ENCODE assay signal across 8 mouse cellular contexts in the genomic region with DNA sequence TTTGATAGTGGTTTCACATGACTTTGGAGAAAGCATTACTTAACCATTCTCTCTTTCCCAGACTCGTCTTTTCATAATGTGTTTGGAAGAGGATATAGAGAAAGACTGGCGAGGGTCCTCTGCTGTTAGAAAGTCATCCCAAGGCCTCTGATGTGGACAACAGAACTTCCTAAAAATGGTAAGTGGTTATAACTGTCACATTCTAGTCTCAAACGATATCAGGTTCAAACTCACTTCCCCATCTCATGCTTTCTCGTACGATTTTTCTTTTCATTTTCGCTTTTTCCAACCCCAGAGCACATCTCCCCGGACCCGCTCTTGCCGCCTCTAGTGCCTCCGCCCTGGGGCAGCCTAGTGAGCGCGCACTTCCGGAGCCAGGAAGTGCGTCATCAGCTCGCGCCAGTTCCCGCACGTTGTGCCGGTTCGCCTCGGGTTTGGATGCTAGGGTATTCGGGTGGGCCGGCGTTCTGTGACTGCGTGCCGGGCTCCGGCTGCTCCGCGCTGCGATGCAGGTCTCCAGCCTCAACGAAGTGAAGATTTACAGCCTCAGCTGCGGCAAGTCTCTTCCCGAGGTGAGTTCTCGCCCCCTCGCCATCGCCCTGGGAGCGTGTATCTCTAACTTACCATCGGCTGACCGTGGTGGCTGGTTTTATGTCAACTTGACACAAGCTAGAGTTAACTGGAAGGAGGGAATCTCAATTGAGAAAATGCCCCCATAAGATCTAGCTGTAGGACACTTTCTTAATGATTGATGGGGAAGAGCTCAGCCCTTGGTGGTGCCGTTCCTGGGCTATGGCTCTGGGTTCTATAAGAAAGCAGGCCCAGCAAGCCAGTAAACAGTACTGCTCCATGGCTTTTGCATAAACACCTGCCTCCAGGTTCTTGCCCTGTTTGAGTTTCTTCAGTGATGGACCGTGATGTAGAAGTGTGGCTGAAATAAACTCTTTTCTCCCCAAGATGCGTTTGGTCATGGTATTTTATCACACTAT. TPM values are rescaled to one million over a fixed set of nuclear protein-coding genes. Genes with fewer than 3 reads are reported as not detected.
DNase-seq lines count a peak whose midpoint lies in the region; ATAC-seq lines count a peak whose summit lies in the region.

A gene (plus strand): TSS at position 411 of the 989 bp plus-strand sequence.

- WGBS in hindbrain, embryonic 11.5 days = under 1% methylated on average over 42 of the region's 42 CpGs

- no peaks in the 10 kb centered on the region for H3K4me1 ChIP-seq in hindbrain, embryonic 11.5 days (replicated peaks; ENCODE audit: control insufficient read depth, insufficient read depth, low read length)

- no peaks in the 10 kb centered on the region for H3K27me3 ChIP-seq in hindbrain, embryonic 11.5 days (ENCODE audit: control insufficient read depth, insufficient read depth, low read length)

- peak; percentile 99 for ATAC-seq in frontal cortex, adult (ENCODE audit: low TSS enrichment)
- peak; percentile 97 for ATAC-seq in hindbrain, embryonic 11.5 days (ENCODE audit: low FRiP score)

- H3K4me3 ChIP-seq in hindbrain, embryonic 11.5 days (ENCODE audit: low read depth, low read length) = peak within 1 kb of the TSS; percentile 71

- peak within 1 kb of the TSS; percentile 88 for H3K4me2 ChIP-seq in hindbrain, embryonic 11.5 days (replicated peaks; ENCODE audit: low read depth, low read length)

- H3K27ac ChIP-seq in hindbrain, embryonic 11.5 days (ENCODE audit: low read depth, low read length) = no peak within 1 kb of the TSS

- H3K36me3 ChIP-seq in hindbrain, embryonic 11.5 days (ENCODE audit: control insufficient read depth, insufficient read depth, low read length) = 0 out of 2 replicates have a peak, but pooled peaks cover 4% of the 10 kb centered on the region

- peak; percentile 72 for DNase-seq in MEL-GATA-1-ER (ENCODE audit: extremely low read depth, low read depth)
- DNase-seq in cerebellum, adult 8-10 months = peak; percentile 81
- peak; percentile 96 for DNase-seq in hindbrain, embryonic 11.5 days (ENCODE audit: low spot score)
- peak; percentile 88 to 89 for DNase-seq in layer of hippocampus, postnatal 10 days (ENCODE audit: low spot score in 2 of 2)
- peak; percentile 91 for DNase-seq in lung, postnatal 10 days
- DNase-seq in ovary, postnatal 36 days (ENCODE audit: low spot score) = peak; percentile 85
- DNase-seq in thymus, postnatal 25 days = peak; percentile 84

- H3K9me3 ChIP-seq in hindbrain, embryonic 11.5 days (ENCODE audit: control insufficient read depth, low read length) = no peaks in the 10 kb centered on the region

- peak within 1 kb of the TSS; percentile 75 for H3K9ac ChIP-seq in hindbrain, embryonic 11.5 days (ENCODE audit: low read depth, low read length)

RNA-seq across cellular contexts. Expression of the gene that starts here (rescaled TPM):
- polyA plus RNA-seq in hindbrain, embryonic 11.5 days (2014; fragmentation: Nextera tagmentation; extraction: Ambion mirVana) = 28.1 and 31.2 TPM in 2 replicates
- total RNA-seq in layer of hippocampus, postnatal 10 days (2021) = 10 to 100 TPM; 22.7 to 22.8 TPM
